Mouse (Mus musculus) hindbrain, embryonic 16.5 days (tissue): ENCODE data around the gene Cdh12. TPM values are rescaled to one million over a fixed set of nuclear protein-coding genes. Genes with fewer than 3 reads are reported as not detected.
"Not testable (repeated sequence)": the region's sequence is repeated elsewhere in the genome, so short reads cannot be mapped to it uniquely, and the experiment has no call there.

ENCODE experiments used
- ATAC-seq: fragments of 200-750 bp; cut with Nextera tagmentation; 2 replicates; pipeline ENCODE4 v1.8.0; 2017; ENCODE audit warnings: moderate TSS enrichment, moderate library complexity
- H3K27ac ChIP-seq: fragments of 300-500 bp; sonication (generic); 2 replicates; pipeline ENCODE4 v1.5.1; 2014; ENCODE audit warnings: low read depth, mild to moderate bottlenecking, control low read depth, low read length, moderate library complexity
- H3K27me3 ChIP-seq: fragments of 300-500 bp; sonication (generic); replicated peaks from 2 replicates; pipeline ENCODE4 v1.6.1; 2014; ENCODE audit warnings: low read length; ENCODE audit not compliant: control insufficient read depth, insufficient read depth
- H3K36me3 ChIP-seq: fragments of 300-500 bp; sonication (generic); 2 replicates; pipeline ENCODE4 v1.6.1; 2014; ENCODE audit warnings: mild to moderate bottlenecking, low read length, moderate library complexity, mixed read lengths; ENCODE audit not compliant: control insufficient read depth, insufficient read depth
- H3K4me1 ChIP-seq: fragments of 300-500 bp; sonication (generic); 2 replicates; pipeline ENCODE4 v1.6.1; 2014; ENCODE audit warnings: low read depth, low read length; ENCODE audit not compliant: control insufficient read depth, insufficient read depth
- H3K4me2 ChIP-seq: fragments of 300-500 bp; sonication (generic); 2 replicates; pipeline ENCODE4 v1.6.1; 2014; ENCODE audit warnings: mild to moderate bottlenecking, low read length, control low read depth, moderate library complexity
- H3K4me3 ChIP-seq: fragments of 300-500 bp; sonication (generic); 2 replicates; pipeline ENCODE4 v1.5.1; 2014; ENCODE audit warnings: mild to moderate bottlenecking, low read length, control low read depth, moderate library complexity
- H3K9ac ChIP-seq: fragments of 300-500 bp; sonication (generic); 2 replicates; pipeline ENCODE4 v1.6.1; 2014; ENCODE audit warnings: low read depth, mild to moderate bottlenecking, control low read depth, low read length, moderate library complexity
- H3K9me3 ChIP-seq: fragments of 300-500 bp; sonication (generic); 2 replicates; pipeline ENCODE4 v1.6.1; 2014; ENCODE audit warnings: mild to moderate bottlenecking, low read length, moderate library complexity; ENCODE audit not compliant: control insufficient read depth
- WGBS: fragments of 180-500 bp; shearing (Covaris S2); extraction: QIAGEN DNeasy Blood & Tissue Kit; methylation state at CpG from one replicate; pipeline ENCODE4 v1.1.7; 2014; 5-methylcytosine and 5-hydroxymethylcytosine counted together
- polyA plus RNA-seq: library from polyadenylated mRNA; unstranded; fragments of >200 nt; fragmentation: Nextera tagmentation; extraction: Ambion mirVana; gene quantifications from 2 replicates; pipeline ENCODE4 v1.2.1, GENCODE M21; 2015

Cdh12 gene
- polyA plus RNA-seq, 1 experiment from 2014 or later = 11.0 TPM

DNA sequence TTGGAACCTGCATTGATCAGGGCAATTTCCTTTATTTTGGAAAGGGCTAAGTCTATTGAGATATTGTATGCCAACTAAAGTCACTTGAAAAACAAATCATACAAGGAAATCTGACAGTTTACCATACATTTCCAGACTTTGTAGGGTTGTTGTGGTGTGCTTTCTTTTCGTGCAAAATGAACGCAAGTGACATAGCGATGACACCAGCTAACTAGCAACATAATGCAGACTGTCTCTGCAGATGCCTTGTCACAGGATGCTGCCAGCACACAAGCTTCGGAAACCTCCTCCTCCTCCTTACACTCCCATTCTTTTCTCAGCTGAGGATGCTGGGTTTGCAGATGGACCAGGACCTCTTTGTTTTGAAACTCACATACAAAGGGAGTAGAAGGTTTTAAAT, 731.1 kb downstream of the Cdh12 start:
- 40% methylated on average over 4 of the region's 4 CpGs for WGBS
- no peak for ATAC-seq
- Histone ChIP-seq H3K9ac (no peak overlapping the region), H3K4me3 (no peak overlapping the region), H3K4me1 (no peaks in the 10 kb centered on the region), H3K4me2 (no peak overlapping the region), H3K36me3 (no peaks in the 10 kb centered on the region), H3K27ac (no peak overlapping the region), H3K9me3 (no peaks in the 10 kb centered on the region), H3K27me3 (no peaks in the 10 kb centered on the region)

DNA sequence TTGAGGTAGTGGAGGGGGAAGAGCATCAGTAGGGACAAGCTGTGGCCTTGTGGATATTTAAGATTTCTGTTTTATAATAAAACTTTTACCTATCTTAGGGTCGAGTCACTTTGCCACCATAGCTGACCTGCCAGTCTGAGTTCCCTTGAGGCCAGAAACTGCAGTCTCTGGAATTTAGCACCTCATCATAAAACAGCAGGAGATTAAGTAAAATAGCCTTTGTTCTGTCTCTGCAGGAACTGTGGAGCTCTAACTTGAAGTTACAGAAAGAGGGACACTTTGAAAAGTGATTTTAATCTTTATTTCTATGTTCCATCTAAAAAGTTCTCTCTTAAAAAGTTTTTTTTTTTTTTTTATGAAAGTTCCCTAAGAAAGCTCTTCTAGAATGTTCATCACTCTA, 736.7 kb downstream of the Cdh12 start:
- H3K9ac ChIP-seq = no peak overlapping the region
- H3K4me1 ChIP-seq = no peaks in the 10 kb centered on the region
- H3K36me3 ChIP-seq = no peaks in the 10 kb centered on the region
- 56% methylated on average over 1 of the region's 1 CpGs for WGBS
- no peak overlapping the region for H3K27ac ChIP-seq
- no peak overlapping the region for H3K4me3 ChIP-seq
- no peaks in the 10 kb centered on the region for H3K27me3 ChIP-seq
- no peak for ATAC-seq
- H3K9me3 ChIP-seq = no peaks in the 10 kb centered on the region
- no peak overlapping the region for H3K4me2 ChIP-seq

DNA sequence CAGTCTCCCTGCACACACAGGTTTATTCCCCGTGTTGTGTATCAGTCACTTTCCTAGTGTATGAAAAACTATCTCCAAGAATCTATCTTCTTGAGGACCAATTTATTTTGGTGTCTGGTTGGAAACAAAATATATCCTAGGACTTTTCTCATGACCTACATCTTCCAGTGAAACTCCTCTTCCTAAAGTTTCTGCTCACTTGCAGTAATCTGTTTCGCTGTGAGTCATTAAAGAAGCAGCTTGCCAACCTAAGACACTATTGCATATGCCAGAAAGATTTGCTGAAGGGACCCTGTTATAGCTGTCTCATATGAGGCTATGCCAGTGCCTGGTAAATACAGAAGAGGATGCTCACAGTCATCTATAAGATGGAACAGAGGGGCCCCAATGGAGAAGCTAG, 761.0 kb downstream of the Cdh12 start:
- not testable (repeated sequence) for H3K36me3 ChIP-seq, H3K4me2 ChIP-seq, H3K4me3 ChIP-seq, H3K27ac ChIP-seq, H3K27me3 ChIP-seq, ATAC-seq, H3K9me3 ChIP-seq, H3K4me1 ChIP-seq, H3K9ac ChIP-seq
- WGBS = 94% methylated on average over 2 of the region's 2 CpGs

DNA sequence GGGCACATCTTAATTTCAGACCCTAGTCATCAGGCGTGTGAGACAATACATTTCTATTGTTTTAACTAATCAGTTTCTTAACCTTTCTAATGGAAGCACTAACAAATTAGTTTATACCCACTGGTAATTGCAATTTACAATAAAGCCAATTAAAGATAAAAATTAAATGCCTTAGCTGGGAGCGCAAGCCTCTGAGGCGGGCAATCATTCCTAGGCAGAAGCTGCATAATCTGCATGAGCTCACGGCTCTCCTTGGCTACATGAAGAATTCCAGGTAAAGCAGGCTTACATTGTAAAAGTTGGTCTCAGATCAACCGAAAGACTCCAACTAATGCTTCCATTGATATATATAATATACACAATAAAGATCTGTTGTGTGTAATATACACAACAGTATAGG, 773.9 kb downstream of the Cdh12 start:
- Histone ChIP-seq H3K4me1 (no peaks in the 10 kb centered on the region), H3K36me3 (no peaks in the 10 kb centered on the region), H3K27me3 (no peaks in the 10 kb centered on the region), H3K4me3 (no peak overlapping the region), H3K9me3 (no peaks in the 10 kb centered on the region), H3K9ac (no peak overlapping the region), H3K27ac (no peak overlapping the region), H3K4me2 (no peak overlapping the region)
- WGBS = 66% methylated on average over 5 of the region's 5 CpGs
- peak; percentile 48; the same call in 1 of the 2 replicates for ATAC-seq

DNA sequence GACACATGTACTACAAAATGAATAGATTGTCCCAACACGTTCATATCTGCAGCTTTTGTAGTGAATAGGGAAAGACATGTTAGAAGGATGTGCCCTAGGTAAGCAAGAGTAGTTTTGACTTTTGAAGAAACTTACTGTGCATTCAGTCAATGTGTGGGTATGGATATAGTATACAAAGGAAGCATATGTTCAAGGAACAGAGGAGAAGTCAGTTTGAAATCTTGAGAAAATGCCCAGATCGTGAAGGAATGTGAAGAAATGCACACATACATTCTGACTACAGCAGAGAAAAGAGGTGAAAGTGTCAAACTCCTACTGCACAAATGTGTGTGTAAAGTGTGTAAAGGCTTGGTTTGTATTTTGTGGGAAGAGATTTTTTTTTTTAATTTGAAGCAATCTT, 812.3 kb downstream of the Cdh12 start:
- Histone ChIP-seq H3K4me2 (no peak overlapping the region), H3K27ac (no peak overlapping the region), H3K9me3 (no peaks in the 10 kb centered on the region), H3K36me3 (no peaks in the 10 kb centered on the region), H3K4me3 (no peak overlapping the region), H3K9ac (no peak overlapping the region), H3K27me3 (no peaks in the 10 kb centered on the region), H3K4me1 (no peaks in the 10 kb centered on the region)
- ATAC-seq = no peak
- WGBS = 93% methylated on average over 2 of the region's 2 CpGs

DNA sequence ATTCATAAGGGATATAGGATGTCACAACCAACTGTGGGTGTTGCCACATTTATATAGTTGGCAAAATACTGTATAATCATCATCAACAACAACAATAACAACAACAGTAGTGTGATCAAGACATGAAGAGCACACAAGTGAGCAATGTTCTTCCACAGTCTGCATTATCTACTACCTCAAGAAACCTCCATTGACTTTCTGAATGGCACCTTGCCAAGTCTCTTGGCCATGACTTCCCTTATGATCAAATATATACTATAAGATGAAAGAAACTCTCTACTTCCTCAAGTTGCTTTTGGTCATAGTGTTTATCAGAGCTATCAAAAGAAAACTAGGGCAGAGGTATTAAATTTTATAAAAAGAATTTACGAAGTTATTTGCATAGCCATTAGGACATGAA, 820.8 kb downstream of the Cdh12 start:
- Histone ChIP-seq H3K4me1 (no peaks in the 10 kb centered on the region), H3K27me3 (no peaks in the 10 kb centered on the region), H3K4me2 (no peak overlapping the region), H3K27ac (no peak overlapping the region), H3K4me3 (no peak overlapping the region), H3K9me3 (no peaks in the 10 kb centered on the region), H3K9ac (no peak overlapping the region), H3K36me3 (no peaks in the 10 kb centered on the region)
- WGBS = 98% methylated on average over 1 of the region's 1 CpGs
- no peak for ATAC-seq

DNA sequence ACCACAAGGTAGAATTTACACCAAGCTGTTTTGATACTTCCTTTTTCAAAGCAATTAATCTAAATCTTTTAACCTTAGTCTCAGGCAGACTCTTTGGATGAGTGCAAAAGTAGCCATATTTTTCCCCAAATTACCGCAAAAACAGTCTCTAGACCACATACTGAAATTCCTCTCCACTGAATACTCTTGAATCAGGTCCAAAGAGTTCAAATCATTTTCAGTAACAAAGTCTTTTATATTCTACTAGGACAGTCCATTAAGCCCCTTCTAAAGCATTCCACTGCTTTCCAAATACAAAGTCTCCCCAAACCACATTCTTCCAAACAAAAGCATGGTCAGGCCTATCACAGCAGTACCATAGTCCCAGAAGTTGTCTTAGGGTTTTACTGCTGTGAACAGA, 848.0 kb downstream of the Cdh12 start:
- 88% methylated on average over 1 of the region's 1 CpGs for WGBS

DNA sequence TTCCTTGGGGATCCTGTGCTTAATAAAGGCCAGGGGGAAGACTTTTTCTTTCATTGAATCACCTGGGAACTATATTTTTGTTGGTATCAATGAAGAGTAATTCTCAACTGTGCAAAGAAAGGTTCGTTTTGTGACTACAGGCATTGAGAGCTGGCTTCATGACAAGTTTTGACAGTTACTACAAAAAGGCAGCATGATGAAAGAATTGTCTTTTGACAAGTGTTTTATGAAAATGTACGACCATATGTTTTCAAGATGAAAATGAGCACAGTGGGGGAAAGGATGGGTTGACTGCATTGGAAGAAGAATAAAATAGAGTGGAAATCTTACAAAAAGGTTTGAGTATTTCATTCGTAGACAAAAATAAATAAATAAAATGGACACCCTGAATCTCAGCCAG, 866.4 kb downstream of the Cdh12 start:
- Histone ChIP-seq H3K4me1 (no peaks in the 10 kb centered on the region), H3K4me3 (no peak overlapping the region)

More for the DNA sequence above, 848.0 kb downstream of the Cdh12 start:
- Histone ChIP-seq H3K4me3 (no peak overlapping the region), H3K9ac (no peak overlapping the region), H3K4me2 (no peak overlapping the region), H3K36me3 (no peaks in the 10 kb centered on the region), H3K4me1 (no peaks in the 10 kb centered on the region), H3K9me3 (no peaks in the 10 kb centered on the region), H3K27ac (no peak overlapping the region), H3K27me3 (no peaks in the 10 kb centered on the region)
- ATAC-seq = no peak

DNA sequence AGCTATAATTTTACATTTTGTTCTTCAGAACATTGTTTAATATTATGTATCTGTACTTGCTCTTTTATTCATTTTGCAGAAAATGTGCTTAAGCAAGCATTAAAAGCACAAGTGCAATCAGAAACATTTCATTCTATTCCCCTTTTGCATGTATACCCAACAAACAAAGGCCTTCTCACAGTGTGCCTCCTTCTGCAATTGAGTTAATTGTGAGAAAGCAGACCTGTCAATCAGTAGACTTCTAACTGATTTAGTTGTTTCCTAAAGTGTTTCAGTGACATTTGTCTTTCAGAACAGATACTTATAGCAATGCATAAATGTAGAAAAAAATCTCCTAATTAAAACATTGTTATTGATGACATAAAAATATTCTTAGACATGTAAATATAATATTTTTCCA, 894.8 kb downstream of the Cdh12 start:
- no peak for ATAC-seq
- H3K4me2 ChIP-seq = no peak overlapping the region
- no peak overlapping the region for H3K9ac ChIP-seq
- no peak overlapping the region for H3K27ac ChIP-seq
- no peaks in the 10 kb centered on the region for H3K27me3 ChIP-seq
- H3K36me3 ChIP-seq = no peaks in the 10 kb centered on the region
- H3K4me1 ChIP-seq = peaks cover 3% of the 10 kb centered on the region; the same call in 1 of the 2 replicates
- H3K9me3 ChIP-seq = no peaks in the 10 kb centered on the region
- H3K4me3 ChIP-seq = no peak overlapping the region

More for the DNA sequence above, 866.4 kb downstream of the Cdh12 start:
- no peak overlapping the region for H3K27ac ChIP-seq
- no peaks in the 10 kb centered on the region for H3K27me3 ChIP-seq
- H3K36me3 ChIP-seq = no peaks in the 10 kb centered on the region
- H3K9ac ChIP-seq = no peak overlapping the region
- WGBS = 66% methylated on average over 3 of the region's 3 CpGs
- no peak overlapping the region for H3K4me2 ChIP-seq
- ATAC-seq = no peak
- no peaks in the 10 kb centered on the region for H3K9me3 ChIP-seq

DNA sequence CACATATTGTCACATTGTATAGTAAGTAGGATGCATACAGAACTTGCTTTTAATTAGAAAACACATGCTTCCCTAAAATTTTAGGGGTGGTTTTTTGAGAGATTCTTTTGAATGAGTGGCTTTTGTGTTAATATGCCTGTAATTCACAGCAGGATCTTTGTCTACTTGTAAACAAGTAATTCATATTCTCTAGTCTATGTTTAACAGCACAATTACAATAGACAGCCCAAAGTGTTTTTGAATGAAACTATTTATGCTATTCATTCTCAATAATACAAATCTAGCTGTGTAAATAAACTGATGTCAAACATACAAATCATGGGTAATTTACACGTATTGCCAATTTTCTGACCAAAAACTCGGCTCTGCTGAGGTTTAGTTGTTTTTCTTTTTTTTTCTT, 895.3 kb downstream of the Cdh12 start:
- Histone ChIP-seq H3K27ac (no peak overlapping the region), H3K4me2 (no peak overlapping the region), H3K27me3 (no peaks in the 10 kb centered on the region), H3K9ac (no peak overlapping the region), H3K4me1 (peaks cover 3% of the 10 kb centered on the region; the same call in 1 of the 2 replicates), H3K9me3 (no peaks in the 10 kb centered on the region), H3K4me3 (no peak overlapping the region), H3K36me3 (no peaks in the 10 kb centered on the region)
- 52% methylated on average over 2 of the region's 2 CpGs for WGBS
- ATAC-seq = no peak
